Mouse (Mus musculus): ENCODE data around the gene Clec3b. TPM values are rescaled to one million over a fixed set of nuclear protein-coding genes. Genes with fewer than 3 reads are reported as not detected.

Gene Clec3b
- polyA plus RNA-seq, 1 experiment from 2014 or later: not detected

GRCm38 (mm10) chr9:123115566-123115965 lies 35.2 kb upstream of the Clec3b start:
- Histone ChIP-seq H3K4me2 (no peak overlapping the region), H3K9me3 (replicated peaks; ENCODE audit: control insufficient read depth, low read length) (no peaks in the 10 kb centered on the region), H3K4me3 (ENCODE audit: low read depth, low read length) (no peak overlapping the region), H3K9ac (ENCODE audit: low read depth, low read length) (no peak overlapping the region), H3K27ac (ENCODE audit: low read depth, low read length) (no peak overlapping the region), H3K36me3 (ENCODE audit: control insufficient read depth, insufficient read depth, low read length) (peaks cover 15% of the 10 kb centered on the region), H3K27me3 (ENCODE audit: control insufficient read depth, insufficient read depth, low read length) (no peaks in the 10 kb centered on the region), H3K4me1 (ENCODE audit: control insufficient read depth, insufficient read depth, low read length) (peaks cover 12% of the 10 kb centered on the region)
- WGBS (ENCODE audit: insufficient replicate concordance): 93% methylated on average over 1 of the region's 1 CpGs
- no peak for ATAC-seq (replicated peaks; ENCODE audit: insufficient number of reproducible peaks, low FRiP score, low TSS enrichment)

DNA sequence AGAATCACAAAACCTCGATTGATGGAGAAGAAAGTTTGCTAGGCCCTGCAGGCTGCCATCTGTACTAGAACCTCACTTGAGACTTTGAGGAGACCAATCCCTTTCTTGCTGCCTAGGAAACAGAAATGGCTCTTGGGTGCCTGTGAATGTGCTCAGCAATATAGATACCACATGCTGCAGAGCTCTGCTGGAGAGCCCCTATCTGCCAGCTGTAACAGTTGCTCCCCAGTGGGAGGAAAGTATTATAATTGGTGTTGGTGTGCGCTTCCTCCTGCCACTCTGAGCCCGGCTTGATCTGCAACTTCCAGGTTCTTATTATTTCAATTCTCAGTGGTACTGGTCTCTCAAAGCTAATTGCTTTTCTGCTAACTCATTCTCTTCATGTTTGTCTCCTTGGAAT lies 27.7 kb upstream of the Clec3b start:
- Histone ChIP-seq H3K36me3 (ENCODE audit: control insufficient read depth, insufficient read depth, low read length) (peaks cover 34% of the 10 kb centered on the region), H3K27me3 (ENCODE audit: control insufficient read depth, insufficient read depth, low read length) (no peaks in the 10 kb centered on the region), H3K4me2 (no peak overlapping the region), H3K4me3 (ENCODE audit: low read depth, low read length) (no peak overlapping the region), H3K9me3 (replicated peaks; ENCODE audit: control insufficient read depth, low read length) (no peaks in the 10 kb centered on the region), H3K4me1 (ENCODE audit: control insufficient read depth, insufficient read depth, low read length) (no peaks in the 10 kb centered on the region), H3K27ac (ENCODE audit: low read depth, low read length) (no peak overlapping the region), H3K9ac (ENCODE audit: low read depth, low read length) (no peak overlapping the region)
- no peak for ATAC-seq (replicated peaks; ENCODE audit: insufficient number of reproducible peaks, low FRiP score, low TSS enrichment)
- WGBS (ENCODE audit: insufficient replicate concordance): 86% methylated on average over 3 of the region's 3 CpGs

GRCm38 (mm10) chr9:123123571-123124412 lies 27.0 kb upstream of the Clec3b start:
- Histone ChIP-seq H3K4me1 (ENCODE audit: control insufficient read depth, insufficient read depth, low read length) (no peaks in the 10 kb centered on the region), H3K27me3 (ENCODE audit: control insufficient read depth, insufficient read depth, low read length) (no peaks in the 10 kb centered on the region), H3K4me3 (ENCODE audit: low read depth, low read length) (no peak overlapping the region), H3K27ac (ENCODE audit: low read depth, low read length) (no peak overlapping the region), H3K36me3 (ENCODE audit: control insufficient read depth, insufficient read depth, low read length) (peaks cover 38% of the 10 kb centered on the region), H3K4me2 (no peak overlapping the region), H3K9ac (ENCODE audit: low read depth, low read length) (no peak overlapping the region), H3K9me3 (replicated peaks; ENCODE audit: control insufficient read depth, low read length) (no peaks in the 10 kb centered on the region)
- 90% methylated on average over 6 of the region's 6 CpGs for WGBS (ENCODE audit: insufficient replicate concordance)
- no peak for ATAC-seq (replicated peaks; ENCODE audit: insufficient number of reproducible peaks, low FRiP score, low TSS enrichment)

DNA sequence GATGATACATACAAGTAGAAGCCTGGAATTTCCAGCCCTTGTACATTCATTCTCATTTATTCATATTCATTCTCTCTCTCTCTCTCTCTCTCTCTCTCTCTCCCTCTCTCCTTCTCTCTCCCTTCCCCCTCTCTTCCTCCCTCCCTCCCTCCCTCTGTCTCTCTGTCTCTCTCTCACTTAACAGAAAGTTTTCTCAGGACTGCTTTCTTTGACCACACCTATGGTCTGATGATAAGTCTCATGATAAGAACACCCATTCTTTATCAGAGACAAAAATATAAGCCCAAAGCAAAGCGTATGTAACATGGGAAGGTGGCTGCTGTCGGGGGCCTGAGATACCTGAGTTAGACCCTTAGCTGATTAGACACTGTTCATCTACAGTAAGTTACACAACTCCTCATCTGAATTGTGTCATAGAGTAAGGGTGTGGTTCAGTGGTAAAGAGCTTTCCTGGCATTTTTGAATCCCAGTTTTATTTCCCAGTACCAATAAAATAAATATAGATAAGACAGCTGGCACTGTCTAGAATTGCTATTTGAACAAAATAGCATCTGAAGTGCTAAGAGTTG lies 26.2 kb upstream of the Clec3b start:
- H3K9ac ChIP-seq (ENCODE audit: low read depth, low read length): no peak overlapping the region
- H3K4me3 ChIP-seq (ENCODE audit: low read depth, low read length): no peak overlapping the region
- peaks cover 31% of the 10 kb centered on the region for H3K36me3 ChIP-seq (ENCODE audit: control insufficient read depth, insufficient read depth, low read length)
- WGBS (ENCODE audit: insufficient replicate concordance): 78% methylated on average over 2 of the region's 2 CpGs
- H3K4me1 ChIP-seq (ENCODE audit: control insufficient read depth, insufficient read depth, low read length): no peaks in the 10 kb centered on the region
- ATAC-seq (replicated peaks; ENCODE audit: insufficient number of reproducible peaks, low FRiP score, low TSS enrichment): no peak
- H3K9me3 ChIP-seq (replicated peaks; ENCODE audit: control insufficient read depth, low read length): no peaks in the 10 kb centered on the region
- H3K27me3 ChIP-seq (ENCODE audit: control insufficient read depth, insufficient read depth, low read length): no peaks in the 10 kb centered on the region
- no peak overlapping the region for H3K4me2 ChIP-seq
- H3K27ac ChIP-seq (ENCODE audit: low read depth, low read length): no peak overlapping the region

GRCm38 (mm10) chr9:123127663-123128062 lies 23.1 kb upstream of the Clec3b start:
- 89% methylated on average over 6 of the region's 6 CpGs for WGBS (ENCODE audit: insufficient replicate concordance)
- Histone ChIP-seq H3K9ac (ENCODE audit: low read depth, low read length) (no peak overlapping the region), H3K36me3 (ENCODE audit: control insufficient read depth, insufficient read depth, low read length) (peaks cover 36% of the 10 kb centered on the region), H3K4me3 (ENCODE audit: low read depth, low read length) (no peak overlapping the region), H3K9me3 (replicated peaks; ENCODE audit: control insufficient read depth, low read length) (no peaks in the 10 kb centered on the region), H3K4me1 (ENCODE audit: control insufficient read depth, insufficient read depth, low read length) (no peaks in the 10 kb centered on the region), H3K27ac (ENCODE audit: low read depth, low read length) (no peak overlapping the region), H3K27me3 (ENCODE audit: control insufficient read depth, insufficient read depth, low read length) (no peaks in the 10 kb centered on the region), H3K4me2 (no peak overlapping the region)
- no peak for ATAC-seq (replicated peaks; ENCODE audit: insufficient number of reproducible peaks, low FRiP score, low TSS enrichment)

DNA sequence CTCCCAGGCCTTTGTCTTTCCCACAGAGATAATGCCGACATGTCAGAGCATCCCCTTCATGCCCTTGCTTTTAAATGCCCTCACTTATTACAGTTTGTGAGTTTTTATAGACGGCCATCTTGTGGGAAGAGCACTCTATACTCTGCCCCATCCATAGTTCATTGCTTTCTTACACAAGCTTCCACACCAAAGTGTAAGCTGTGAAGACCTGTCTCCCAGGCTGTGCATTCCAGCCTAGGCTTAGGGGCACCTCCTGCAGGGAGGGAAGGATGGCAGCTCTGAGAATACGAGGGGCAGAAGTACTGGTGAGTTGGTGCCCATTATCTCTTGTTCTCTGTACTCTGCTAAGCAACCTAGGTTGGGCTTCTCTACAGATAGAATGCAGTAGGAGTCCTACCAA lies 17.8 kb upstream of the Clec3b start:
- 92% methylated on average over 3 of the region's 3 CpGs for WGBS (ENCODE audit: insufficient replicate concordance)
- no peak overlapping the region for H3K4me3 ChIP-seq (ENCODE audit: low read depth, low read length)
- no peak overlapping the region for H3K4me2 ChIP-seq
- no peak overlapping the region for H3K27ac ChIP-seq (ENCODE audit: low read depth, low read length)
- H3K27me3 ChIP-seq (ENCODE audit: control insufficient read depth, insufficient read depth, low read length): no peaks in the 10 kb centered on the region
- ATAC-seq (replicated peaks; ENCODE audit: insufficient number of reproducible peaks, low FRiP score, low TSS enrichment): no peak
- H3K9ac ChIP-seq (ENCODE audit: low read depth, low read length): no peak overlapping the region
- H3K4me1 ChIP-seq (ENCODE audit: control insufficient read depth, insufficient read depth, low read length): no peaks in the 10 kb centered on the region
- H3K9me3 ChIP-seq (replicated peaks; ENCODE audit: control insufficient read depth, low read length): no peaks in the 10 kb centered on the region
- H3K36me3 ChIP-seq (ENCODE audit: control insufficient read depth, insufficient read depth, low read length): peaks cover 41% of the 10 kb centered on the region

DNA sequence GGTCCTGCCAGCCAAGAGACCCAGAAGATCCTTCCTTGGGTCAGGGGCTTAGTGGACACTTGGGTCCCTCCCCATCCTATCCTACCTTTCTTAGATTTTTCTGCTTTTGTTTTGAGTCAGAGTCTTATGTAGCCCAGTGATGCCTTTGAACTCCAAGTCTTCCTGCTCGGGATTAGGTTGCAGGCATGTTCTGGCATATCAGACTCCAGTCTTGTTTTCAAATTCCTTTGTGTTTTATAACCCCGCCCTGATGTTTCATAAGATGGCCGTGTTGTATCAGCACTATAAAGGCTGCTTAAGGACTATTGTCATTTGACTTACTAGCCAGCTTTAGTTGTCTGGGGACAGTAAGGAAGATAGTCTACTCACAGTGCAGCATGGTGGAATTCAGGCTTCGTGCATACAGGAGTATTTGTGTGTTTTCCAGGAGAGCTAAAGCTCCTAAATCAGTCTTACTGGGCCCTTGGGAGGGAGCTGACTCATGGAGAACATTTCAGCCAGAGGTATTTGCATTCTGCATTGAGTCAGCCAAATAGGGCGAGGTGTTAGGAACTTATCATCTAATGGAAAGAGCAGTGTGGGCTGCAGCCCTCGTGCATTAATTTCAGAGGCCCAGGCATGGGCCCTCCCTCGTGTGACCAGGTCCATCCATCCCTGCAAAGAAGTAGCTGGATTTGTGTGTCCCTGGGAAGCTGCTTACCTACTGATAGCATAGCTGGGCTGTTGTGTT lies 13.6 kb upstream of the Clec3b start:
- peaks cover 33% of the 10 kb centered on the region for H3K36me3 ChIP-seq (ENCODE audit: control insufficient read depth, insufficient read depth, low read length)
- H3K4me3 ChIP-seq (ENCODE audit: low read depth, low read length): no peak overlapping the region
- no peaks in the 10 kb centered on the region for H3K9me3 ChIP-seq (replicated peaks; ENCODE audit: control insufficient read depth, low read length)
- no peak overlapping the region for H3K4me2 ChIP-seq
- H3K9ac ChIP-seq (ENCODE audit: low read depth, low read length): no peak overlapping the region
- H3K27ac ChIP-seq (ENCODE audit: low read depth, low read length): no peak overlapping the region
- WGBS (ENCODE audit: insufficient replicate concordance): 79% methylated on average over 7 of the region's 7 CpGs
- H3K27me3 ChIP-seq (ENCODE audit: control insufficient read depth, insufficient read depth, low read length): no peaks in the 10 kb centered on the region
- no peaks in the 10 kb centered on the region for H3K4me1 ChIP-seq (ENCODE audit: control insufficient read depth, insufficient read depth, low read length)
- no peak for ATAC-seq (replicated peaks; ENCODE audit: insufficient number of reproducible peaks, low FRiP score, low TSS enrichment)

GRCm38 (mm10) chr9:123138891-123139474 lies 11.8 kb upstream of the Clec3b start:
- WGBS (ENCODE audit: insufficient replicate concordance): 76% methylated on average over 5 of the region's 5 CpGs
- Histone ChIP-seq H3K4me1 (ENCODE audit: control insufficient read depth, insufficient read depth, low read length) (no peaks in the 10 kb centered on the region), H3K4me2 (no peak overlapping the region)

More at GRCm38 (mm10) chr9:123138891-123139474, 11.8 kb upstream of the Clec3b start:
- Histone ChIP-seq H3K4me3 (ENCODE audit: low read depth, low read length) (no peak overlapping the region), H3K27me3 (ENCODE audit: control insufficient read depth, insufficient read depth, low read length) (no peaks in the 10 kb centered on the region), H3K9ac (ENCODE audit: low read depth, low read length) (no peak overlapping the region), H3K36me3 (ENCODE audit: control insufficient read depth, insufficient read depth, low read length) (peaks cover 25% of the 10 kb centered on the region), H3K27ac (ENCODE audit: low read depth, low read length) (no peak overlapping the region), H3K9me3 (replicated peaks; ENCODE audit: control insufficient read depth, low read length) (no peaks in the 10 kb centered on the region; the same call in 1 of the 2 replicates)
- 0 out of 2 replicates have a peak, but pooled peaks have one; percentile 26 for ATAC-seq (replicated peaks; ENCODE audit: insufficient number of reproducible peaks, low FRiP score, low TSS enrichment)

Data from heart, embryonic 11.5 days (tissue).